Mouse (Mus musculus): ENCODE measurements around the gene Acaca. TPM values are rescaled to one million over a fixed set of nuclear protein-coding genes. Genes with fewer than 3 reads are reported as not detected.
A peak's percentile ranks its signal among the peaks of the same experiment; 100 is the strongest.

Acaca gene
- polyA plus RNA-seq, 1 experiment = 5.0 TPM

DNA sequence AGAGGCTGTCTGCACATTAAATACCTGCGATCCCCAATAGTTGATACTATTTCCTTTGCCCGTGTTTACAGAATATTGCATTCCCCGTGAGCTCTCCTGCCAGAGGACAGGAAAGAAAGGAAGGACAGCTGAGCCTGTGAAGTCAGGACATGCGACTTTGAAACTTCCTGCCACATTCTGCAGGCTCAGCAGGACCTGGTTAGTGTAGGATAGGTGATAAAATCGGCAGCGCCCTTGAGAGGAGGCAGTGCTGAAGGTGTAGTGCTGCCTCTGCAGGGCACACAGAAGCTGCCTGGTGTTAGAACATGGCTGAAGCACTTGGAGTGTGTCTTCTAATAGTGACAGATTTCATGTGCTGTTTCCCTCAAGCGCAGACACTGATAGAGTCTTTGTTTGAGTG is 264.1 kb downstream of the Acaca start:
- H3K4me3 ChIP-seq (ENCODE audit: insufficient read depth, low read length) = no peak overlapping the region
- TF ChIP-seq POLR2A (IDR thresholded peaks at IDR 0.05; ENCODE audit: borderline replicate concordance, low read depth, low read length) = no peak
- TF ChIP-seq CTCF (IDR thresholded peaks at IDR 0.05; ENCODE audit: low read depth, low read length) = no peak
- H3K4me1 ChIP-seq (ENCODE audit: control insufficient read depth, insufficient read depth, low read length) = no peaks in the 10 kb centered on the region
- no peak overlapping the region for H3K27ac ChIP-seq (ENCODE audit: insufficient read depth, low read depth, low read length)

DNA sequence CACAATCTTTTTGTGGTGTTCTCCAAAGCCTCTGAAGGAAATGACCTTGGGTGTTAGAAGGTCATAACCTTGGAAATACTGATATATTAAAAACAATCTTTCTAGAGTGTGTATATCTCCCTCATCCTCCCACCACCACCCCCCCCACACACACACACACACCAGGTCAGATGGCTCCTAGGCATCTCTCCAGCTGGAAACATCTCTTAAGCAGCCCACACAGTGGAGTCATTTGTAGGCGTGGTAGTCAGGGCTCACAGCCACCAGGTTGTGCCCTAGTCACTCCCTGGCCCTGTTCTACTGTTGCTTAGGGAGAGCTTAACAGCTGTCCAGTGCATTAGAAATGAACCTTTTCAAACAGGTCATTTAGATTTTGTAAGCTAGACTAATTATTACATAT is 265.5 kb downstream of the Acaca start:
- TF ChIP-seq POLR2A (IDR thresholded peaks at IDR 0.05; ENCODE audit: borderline replicate concordance, low read depth, low read length) (no peak), CTCF (IDR thresholded peaks at IDR 0.05; ENCODE audit: low read depth, low read length) (no peak)
- Histone ChIP-seq H3K4me3 (ENCODE audit: insufficient read depth, low read length) (no peak overlapping the region), H3K27ac (ENCODE audit: insufficient read depth, low read depth, low read length) (no peak overlapping the region), H3K4me1 (ENCODE audit: control insufficient read depth, insufficient read depth, low read length) (no peaks in the 10 kb centered on the region)

DNA sequence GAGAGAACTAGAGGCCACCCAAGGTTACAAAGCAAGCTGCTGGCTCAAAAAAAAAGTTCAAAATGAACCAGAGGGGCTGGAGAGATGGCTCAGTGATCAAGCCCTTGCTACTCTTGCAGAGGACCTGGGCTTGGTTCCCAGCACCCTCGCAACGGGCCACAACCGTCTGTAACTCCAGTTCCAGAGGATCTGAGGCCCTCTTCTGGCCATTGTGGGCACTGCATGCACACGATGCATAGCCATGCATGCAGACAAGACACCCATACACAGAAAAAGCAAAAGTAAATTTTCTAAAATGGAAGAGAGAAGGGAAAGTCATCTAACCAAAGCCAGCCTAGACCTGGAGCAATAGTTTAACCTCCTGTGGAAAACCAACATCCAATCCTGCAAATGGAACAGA is 277.3 kb downstream of the Acaca start:
- Histone ChIP-seq H3K4me3 (ENCODE audit: insufficient read depth, low read length) (no peak overlapping the region), H3K27ac (ENCODE audit: insufficient read depth, low read depth, low read length) (no peak overlapping the region), H3K4me1 (ENCODE audit: control insufficient read depth, insufficient read depth, low read length) (no peaks in the 10 kb centered on the region)
- TF ChIP-seq CTCF (IDR thresholded peaks at IDR 0.05; ENCODE audit: low read depth, low read length) (0 out of 2 replicates have a peak, but pooled peaks have one; percentile 6), POLR2A (IDR thresholded peaks at IDR 0.05; ENCODE audit: borderline replicate concordance, low read depth, low read length) (no peak)

DNA sequence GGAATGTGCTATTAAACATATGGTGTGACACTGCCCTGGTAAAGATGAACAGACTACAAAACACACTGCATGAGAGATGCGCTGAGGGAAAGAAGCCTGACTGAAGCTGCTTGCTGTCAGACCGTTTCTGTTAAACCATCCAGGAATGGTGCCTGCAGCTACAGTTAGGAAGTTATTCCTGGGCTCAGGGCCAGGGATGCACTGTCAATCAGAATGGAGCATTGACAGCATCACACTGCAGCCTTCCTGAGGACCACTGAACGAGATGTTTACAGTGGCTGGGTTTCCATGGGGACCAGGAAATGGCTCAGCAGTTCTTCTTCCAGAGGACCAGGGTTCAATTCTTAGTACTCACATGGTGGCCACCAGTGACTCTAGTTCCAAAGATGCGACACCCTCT is 280.9 kb downstream of the Acaca start:
- no peak for TF ChIP-seq POLR2A (IDR thresholded peaks at IDR 0.05; ENCODE audit: borderline replicate concordance, low read depth, low read length)
- no peak for TF ChIP-seq CTCF (IDR thresholded peaks at IDR 0.05; ENCODE audit: low read depth, low read length)
- Histone ChIP-seq H3K27ac (ENCODE audit: insufficient read depth, low read depth, low read length) (no peak overlapping the region), H3K4me1 (ENCODE audit: control insufficient read depth, insufficient read depth, low read length) (no peaks in the 10 kb centered on the region), H3K4me3 (ENCODE audit: insufficient read depth, low read length) (no peak overlapping the region)

DNA sequence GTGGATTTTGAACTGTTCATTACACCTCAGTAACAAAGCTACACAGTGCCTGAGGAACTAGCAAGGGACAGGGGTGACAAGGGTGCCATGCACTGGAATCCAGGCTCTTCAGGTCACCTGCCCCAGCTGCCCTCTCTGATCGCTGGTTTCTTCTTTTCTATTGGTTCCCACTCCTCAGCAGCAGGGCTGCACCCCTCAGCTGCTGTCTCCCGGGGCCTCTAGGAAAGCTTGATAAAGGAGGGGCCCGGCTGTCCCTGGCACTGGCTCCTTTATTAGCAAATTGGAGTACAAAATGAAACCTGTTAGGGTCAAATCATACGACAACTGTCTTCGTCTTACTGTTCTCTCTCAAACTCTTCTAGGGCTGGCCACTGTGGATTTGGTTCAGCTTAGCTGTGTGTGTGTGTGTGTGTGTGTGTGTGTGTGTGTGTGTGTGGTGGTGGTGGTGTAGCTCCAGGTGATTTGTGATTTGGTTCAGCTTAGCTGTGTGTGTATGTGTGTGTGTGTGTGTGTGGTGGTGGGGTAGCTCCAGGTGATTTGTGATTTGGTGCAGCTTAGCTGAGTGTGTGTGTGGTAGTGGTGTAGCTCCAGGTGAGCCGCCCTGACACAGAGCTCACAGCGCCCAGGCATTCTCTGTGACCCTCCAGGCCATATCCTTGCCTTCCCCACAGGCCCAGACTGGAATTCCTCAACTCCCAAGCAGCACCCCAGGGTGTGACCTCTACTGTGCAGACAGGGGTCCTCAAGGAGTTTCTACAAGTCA is 281.6 kb downstream of the Acaca start:
- H3K4me1 ChIP-seq (ENCODE audit: control insufficient read depth, insufficient read depth, low read length) = no peaks in the 10 kb centered on the region
- TF ChIP-seq POLR2A (IDR thresholded peaks at IDR 0.05; ENCODE audit: borderline replicate concordance, low read depth, low read length) = no peak
- H3K27ac ChIP-seq (ENCODE audit: insufficient read depth, low read depth, low read length) = no peak overlapping the region
- H3K4me3 ChIP-seq (ENCODE audit: insufficient read depth, low read length) = no peak overlapping the region

DNA sequence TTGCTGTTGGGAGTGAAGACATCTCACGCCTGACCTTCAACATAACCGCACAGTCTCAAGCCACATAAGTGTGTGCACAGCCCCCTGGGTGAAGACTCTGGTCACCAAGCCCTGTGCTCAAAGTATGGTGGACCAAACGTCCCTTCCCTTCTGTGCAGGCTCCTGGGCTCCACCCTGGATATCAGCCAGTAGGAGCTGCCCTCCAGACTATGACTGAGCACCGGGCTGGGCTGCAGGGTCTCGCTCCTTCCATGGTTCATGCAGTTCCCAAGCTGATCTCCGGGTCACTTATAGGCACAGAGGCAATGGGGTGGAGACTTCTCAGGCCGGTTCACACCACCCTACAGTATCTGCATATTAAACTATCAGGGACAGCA is 282.2 kb downstream of the Acaca start:
- H3K4me3 ChIP-seq (ENCODE audit: insufficient read depth, low read length) = no peak overlapping the region
- H3K27ac ChIP-seq (ENCODE audit: insufficient read depth, low read depth, low read length) = no peak overlapping the region
- no peaks in the 10 kb centered on the region for H3K4me1 ChIP-seq (ENCODE audit: control insufficient read depth, insufficient read depth, low read length)
- no peak for TF ChIP-seq CTCF (IDR thresholded peaks at IDR 0.05; ENCODE audit: low read depth, low read length)

DNA sequence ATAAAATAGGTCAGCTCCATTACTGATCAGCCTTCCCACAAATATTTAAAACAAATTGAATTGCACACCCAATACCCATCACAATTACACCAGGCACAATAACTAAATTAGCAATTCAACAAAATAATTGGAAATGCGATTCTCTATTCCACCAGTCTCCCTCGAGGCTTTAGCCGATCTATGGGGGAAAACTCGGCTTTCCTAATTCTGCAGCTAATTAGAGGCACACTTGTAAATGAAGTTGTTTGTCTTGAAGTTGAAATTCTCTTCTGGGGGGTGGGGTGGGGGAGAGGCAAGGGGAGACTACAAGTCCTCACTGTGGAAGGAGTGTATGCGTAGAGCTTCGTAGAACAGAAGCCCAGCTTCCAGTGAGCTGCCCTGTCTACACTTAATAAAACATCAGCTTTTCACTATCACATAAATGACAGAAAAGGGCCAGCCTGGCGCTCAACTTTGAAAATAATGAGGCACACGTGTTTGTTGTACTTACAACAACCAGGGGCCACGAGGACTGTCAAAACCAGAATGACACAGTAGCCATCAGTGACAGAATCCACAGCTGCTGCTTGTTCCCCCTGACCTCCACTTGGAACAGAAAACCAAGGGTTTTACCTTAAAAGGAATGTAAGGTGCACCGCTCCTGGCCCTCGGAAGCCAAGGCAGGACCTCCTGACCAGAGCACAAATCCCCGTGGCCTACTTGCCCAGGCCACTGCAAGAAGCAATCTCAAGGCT is 282.9 kb downstream of the Acaca start:
- H3K27ac ChIP-seq (ENCODE audit: insufficient read depth, low read depth, low read length) = no peak overlapping the region
- no peaks in the 10 kb centered on the region for H3K4me1 ChIP-seq (ENCODE audit: control insufficient read depth, insufficient read depth, low read length)
- no peak for TF ChIP-seq CTCF (IDR thresholded peaks at IDR 0.05; ENCODE audit: low read depth, low read length)
- no peak for TF ChIP-seq POLR2A (IDR thresholded peaks at IDR 0.05; ENCODE audit: borderline replicate concordance, low read depth, low read length)
- no peak overlapping the region for H3K4me3 ChIP-seq (ENCODE audit: insufficient read depth, low read length)

DNA sequence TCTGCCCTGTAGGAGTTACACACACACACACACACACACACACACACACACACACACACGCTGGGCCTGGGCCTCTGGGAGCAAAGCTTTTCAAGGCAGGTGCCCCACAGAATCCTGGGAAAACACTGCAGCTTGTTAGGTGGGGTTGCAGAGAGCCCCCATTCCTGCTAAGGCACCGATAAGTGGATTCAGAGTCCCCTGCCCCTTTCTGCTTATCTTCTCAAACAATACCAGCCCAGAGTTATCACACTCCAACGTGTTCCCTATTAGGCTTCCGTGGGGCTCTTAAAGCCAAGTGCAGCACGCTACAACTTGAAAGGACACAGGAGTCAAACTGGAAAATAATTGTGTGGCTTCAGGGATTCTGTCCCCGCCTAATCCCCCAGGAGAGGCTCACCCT is 283.6 kb downstream of the Acaca start:
- H3K4me1 ChIP-seq (ENCODE audit: control insufficient read depth, insufficient read depth, low read length) = no peaks in the 10 kb centered on the region
- H3K4me3 ChIP-seq (ENCODE audit: insufficient read depth, low read length) = no peak overlapping the region
- TF ChIP-seq CTCF (IDR thresholded peaks at IDR 0.05; ENCODE audit: low read depth, low read length) (no peak), POLR2A (IDR thresholded peaks at IDR 0.05; ENCODE audit: borderline replicate concordance, low read depth, low read length) (no peak)
- H3K27ac ChIP-seq (ENCODE audit: insufficient read depth, low read depth, low read length) = no peak overlapping the region

DNA sequence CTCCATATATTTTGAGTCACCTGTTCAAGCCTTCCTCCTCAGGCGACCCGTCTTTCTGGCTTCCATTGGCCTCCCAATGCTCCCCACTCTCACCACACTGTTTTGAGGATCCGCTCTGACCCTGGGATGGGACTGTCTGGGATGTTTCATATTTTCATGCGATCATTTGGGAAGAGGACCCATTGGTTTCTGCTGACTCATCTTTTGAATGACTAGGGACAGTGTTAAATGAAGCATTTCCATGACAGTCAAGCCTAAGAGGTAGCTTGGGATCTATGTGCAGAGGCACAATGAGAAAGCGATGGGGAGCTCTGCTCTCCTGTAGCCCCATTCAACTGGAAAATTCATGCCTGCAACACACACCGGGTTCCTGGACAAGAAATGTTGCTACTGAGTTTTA is 291.3 kb downstream of the Acaca start:
- no peaks in the 10 kb centered on the region for H3K4me1 ChIP-seq (ENCODE audit: control insufficient read depth, insufficient read depth, low read length)
- TF ChIP-seq POLR2A (IDR thresholded peaks at IDR 0.05; ENCODE audit: borderline replicate concordance, low read depth, low read length) (no peak), CTCF (IDR thresholded peaks at IDR 0.05; ENCODE audit: low read depth, low read length) (no peak)
- H3K27ac ChIP-seq (ENCODE audit: insufficient read depth, low read depth, low read length) = no peak overlapping the region
- no peak overlapping the region for H3K4me3 ChIP-seq (ENCODE audit: insufficient read depth, low read length)
